ENCODE assay signal across 8 mouse cellular contexts in the genomic region with DNA sequence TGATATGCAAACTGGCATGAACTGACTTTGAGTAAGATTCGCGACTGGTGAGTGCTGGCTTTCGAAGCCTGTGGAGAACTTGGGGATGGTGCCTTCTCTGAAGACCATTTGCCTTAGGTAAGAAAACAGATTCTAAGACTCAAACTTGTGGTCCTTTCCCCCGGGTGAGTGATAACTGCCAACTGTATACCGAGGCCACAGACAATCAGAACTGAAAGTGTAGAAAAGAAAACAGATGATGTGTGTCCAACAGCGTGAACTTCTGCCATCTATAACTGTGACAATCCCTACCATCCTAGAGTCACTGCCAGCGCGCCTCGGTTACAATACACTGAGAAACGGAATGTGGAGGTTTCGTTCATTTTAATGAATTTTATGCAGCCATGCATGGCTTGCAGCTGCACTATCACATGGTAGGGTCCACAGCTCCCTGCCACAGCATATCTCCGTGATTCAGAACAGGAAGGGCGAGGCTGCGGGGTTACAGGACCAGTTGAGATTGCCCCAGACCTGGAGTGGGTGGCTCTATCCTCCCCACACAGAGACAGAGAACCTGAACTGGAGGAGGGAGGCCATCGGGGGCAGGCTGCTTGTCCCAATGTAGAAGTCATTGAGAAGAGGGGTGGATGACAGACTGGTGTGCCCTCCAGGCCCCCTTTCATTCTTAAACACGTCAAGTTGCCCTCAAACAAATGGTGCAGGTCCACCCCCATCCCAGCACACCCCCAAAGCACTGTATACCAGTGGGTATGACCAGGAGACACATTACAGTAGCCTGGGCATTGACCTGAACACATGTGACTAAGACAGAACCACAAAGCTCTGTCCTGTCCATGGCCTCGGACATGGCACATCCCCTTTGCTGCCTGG. TPM values are rescaled to one million over a fixed set of nuclear protein-coding genes. Genes with fewer than 3 reads are reported as not detected.
DNase-seq lines count a peak whose midpoint lies in the region; ATAC-seq lines count a peak whose summit lies in the region.

No protein-coding gene starts in this region.

- intact Hi-C loops in left cerebral cortex, postnatal 14 days (cut with DNase I), result no loop called here
- intact Hi-C loops in left cerebral cortex, postnatal 36 days (cut with DNase I), result no loop called here

- peaks cover 9% of the 10 kb centered on the region for H3K36me3 ChIP-seq in embryonic facial prominence, embryonic 14.5 days (ENCODE audit: control insufficient read depth, insufficient read depth, low read length)
- peaks cover 15% of the 10 kb centered on the region for H3K36me3 ChIP-seq in limb, embryonic 12.5 days
- H3K36me3 ChIP-seq in midbrain, embryonic 15.5 days (replicated peaks), result no peaks in the 10 kb centered on the region

- no peaks in the 10 kb centered on the region for H3K9me3 ChIP-seq in embryonic facial prominence, embryonic 14.5 days (ENCODE audit: control insufficient read depth, low read length)
- no peaks in the 10 kb centered on the region for H3K9me3 ChIP-seq in limb, embryonic 12.5 days
- no peaks in the 10 kb centered on the region for H3K9me3 ChIP-seq in midbrain, embryonic 15.5 days

- no peaks in the 10 kb centered on the region for H3K27me3 ChIP-seq in embryonic facial prominence, embryonic 14.5 days (replicated peaks; ENCODE audit: control insufficient read depth, insufficient read depth, low read length)
- H3K27me3 ChIP-seq in limb, embryonic 12.5 days, result no peaks in the 10 kb centered on the region
- no peaks in the 10 kb centered on the region for H3K27me3 ChIP-seq in midbrain, embryonic 15.5 days (replicated peaks)

- 89% methylated on average over 16 of the region's 17 CpGs for WGBS in embryonic facial prominence, embryonic 14.5 days
- WGBS in limb, embryonic 12.5 days, result 85% methylated on average over 17 of the region's 17 CpGs
- 78% methylated on average over 17 of the region's 17 CpGs for WGBS in midbrain, embryonic 15.5 days

- H3K9ac ChIP-seq in embryonic facial prominence, embryonic 14.5 days (ENCODE audit: low read depth, low read length), result no peak overlapping the region
- H3K9ac ChIP-seq in limb, embryonic 12.5 days (replicated peaks), result no peak overlapping the region; the same call in 1 of the 2 replicates
- H3K9ac ChIP-seq in midbrain, embryonic 15.5 days, result no peak overlapping the region; the same call in 1 of the 2 replicates

- no peak for ATAC-seq in embryonic facial prominence, embryonic 14.5 days (ENCODE audit: low read depth)
- no peak for ATAC-seq in limb, embryonic 12.5 days (ENCODE audit: insufficient number of reproducible peaks, insufficient read depth, low FRiP score, low TSS enrichment, low read depth)
- no peak for ATAC-seq in midbrain, embryonic 15.5 days (replicated peaks)
- ATAC-seq in activated CD4-positive, CD25-positive, alpha-beta regulatory T cell, adult 4 months, result no peak

- H3K4me3 ChIP-seq in embryonic facial prominence, embryonic 14.5 days (ENCODE audit: low read depth, low read length), result peak overlapping the region; percentile 80; the same call in 1 of the 2 replicates
- peak overlapping the region; percentile 78; the same call in 1 of the 2 replicates for H3K4me3 ChIP-seq in limb, embryonic 12.5 days (replicated peaks)
- H3K4me3 ChIP-seq in midbrain, embryonic 15.5 days, result peak overlapping the region; percentile 83

- H3K4me1 ChIP-seq in embryonic facial prominence, embryonic 14.5 days (ENCODE audit: control insufficient read depth, insufficient read depth, low read length), result peaks cover 10% of the 10 kb centered on the region
- peaks cover 20% of the 10 kb centered on the region for H3K4me1 ChIP-seq in limb, embryonic 12.5 days (replicated peaks)
- H3K4me1 ChIP-seq in midbrain, embryonic 15.5 days, result peaks cover 31% of the 10 kb centered on the region

- 0 out of 2 replicates have a peak overlapping the region, but pooled peaks have one; percentile 54 for H3K4me2 ChIP-seq in embryonic facial prominence, embryonic 14.5 days (ENCODE audit: low read depth, low read length)
- peak overlapping the region; percentile 52 for H3K4me2 ChIP-seq in limb, embryonic 12.5 days
- H3K4me2 ChIP-seq in midbrain, embryonic 15.5 days, result peak overlapping the region; percentile 84

- no peak overlapping the region for H3K27ac ChIP-seq in embryonic facial prominence, embryonic 14.5 days (replicated peaks; ENCODE audit: low read depth, low read length)
- H3K27ac ChIP-seq in limb, embryonic 12.5 days, result no peak overlapping the region
- peak overlapping the region; percentile 80; the same call in 1 of the 2 replicates for H3K27ac ChIP-seq in midbrain, embryonic 15.5 days

- DNase-seq in left cerebral cortex, postnatal 14 days (ENCODE audit: low spot score in 2 of 2), result peak; percentile 7 to 12
- DNase-seq in left cerebral cortex, postnatal 36 days (ENCODE audit: low spot score in 2 of 2), result no peak
- DNase-seq in embryonic facial prominence, embryonic 14.5 days (ENCODE audit: low spot score), result no peak
- DNase-seq in adipocyte (ENCODE audit: low spot score), result no peak
- no peak for DNase-seq in adrenal gland, postnatal 25 days

RNA-seq across cellular contexts. Expression of a gene that starts 1.4 kb away (rescaled TPM):
- 100 to 1,000 TPM in 1 of 2 experiments, 10 to 100 TPM in 1; 80.2 to 104 TPM for total RNA-seq in left cerebral cortex, postnatal 14 days (2021)
- total RNA-seq in left cerebral cortex, postnatal 36 days (2021), result 10 to 100 TPM; 74.9 to 88.8 TPM
- polyA plus RNA-seq in embryonic facial prominence, embryonic 14.5 days (2014; fragmentation: Nextera tagmentation; extraction: Ambion mirVana), result 64.7 and 82.4 TPM in 2 replicates
- polyA plus RNA-seq in limb, embryonic 12.5 days (2016; fragmentation: Nextera tagmentation; extraction: Ambion mirVana), result 84.3 and 86.9 TPM in 2 replicates
- polyA plus RNA-seq in midbrain, embryonic 15.5 days (2015; fragmentation: Nextera tagmentation; extraction: Ambion mirVana), result 69.7 and 73.8 TPM in 2 replicates
- 120 and 128 TPM in 2 replicates for total RNA-seq in adrenal gland, postnatal 25 days (2021)
- 10 to 100 TPM; 33.4 to 41.8 TPM for polyA plus RNA-seq in activated CD4-positive, CD25-positive, alpha-beta regulatory T cell, adult 4 months (2017; shearing (Covaris generic))

RNA-seq across cellular contexts. Expression of a gene that starts 2.3 kb away (rescaled TPM):
- total RNA-seq in left cerebral cortex, postnatal 14 days (2021), result under 1 TPM; 0.33 to 0.44 TPM
- total RNA-seq in left cerebral cortex, postnatal 36 days (2021), result under 1 TPM; 0.43 to 0.52 TPM
- polyA plus RNA-seq in embryonic facial prominence, embryonic 14.5 days (2014; fragmentation: Nextera tagmentation; extraction: Ambion mirVana), result 0.65 and 0.73 TPM in 2 replicates
- 0.28 and 0.53 TPM in 2 replicates for polyA plus RNA-seq in limb, embryonic 12.5 days (2016; fragmentation: Nextera tagmentation; extraction: Ambion mirVana)
- 0.71 and 1.2 TPM in 2 replicates for polyA plus RNA-seq in midbrain, embryonic 15.5 days (2015; fragmentation: Nextera tagmentation; extraction: Ambion mirVana)
- 0.85 and 1.4 TPM in 2 replicates for total RNA-seq in adrenal gland, postnatal 25 days (2021)
- 10 to 100 TPM; 70.0 to 70.7 TPM for polyA plus RNA-seq in activated CD4-positive, CD25-positive, alpha-beta regulatory T cell, adult 4 months (2017; shearing (Covaris generic))

RNA-seq across cellular contexts. Expression of a gene that starts 15.1 kb away (rescaled TPM):
- 100 to 1,000 TPM; 280 to 299 TPM for total RNA-seq in left cerebral cortex, postnatal 14 days (2021)
- total RNA-seq in left cerebral cortex, postnatal 36 days (2021), result 100 to 1,000 TPM; 256 to 303 TPM
- polyA plus RNA-seq in embryonic facial prominence, embryonic 14.5 days (2014; fragmentation: Nextera tagmentation; extraction: Ambion mirVana), result 1.4 and 1.9 TPM in 2 replicates
- 0.70 and 0.93 TPM in 2 replicates for polyA plus RNA-seq in limb, embryonic 12.5 days (2016; fragmentation: Nextera tagmentation; extraction: Ambion mirVana)
- 106 and 109 TPM in 2 replicates for polyA plus RNA-seq in midbrain, embryonic 15.5 days (2015; fragmentation: Nextera tagmentation; extraction: Ambion mirVana)
- 0.43 and 1.2 TPM in 2 replicates for total RNA-seq in adrenal gland, postnatal 25 days (2021)
- polyA plus RNA-seq in activated CD4-positive, CD25-positive, alpha-beta regulatory T cell, adult 4 months (2017; shearing (Covaris generic)), result 1 to 10 TPM in 1 of 2 experiments, under 1 TPM in 1; 0.44 to 1.5 TPM

RNA-seq across cellular contexts. Expression of a gene that starts 26.4 kb away (rescaled TPM):
- total RNA-seq in left cerebral cortex, postnatal 14 days (2021), result 1 to 10 TPM; 2.2 to 3.2 TPM
- total RNA-seq in left cerebral cortex, postnatal 36 days (2021), result 1 to 10 TPM; 2.3 to 3.1 TPM
- 3.1 and 4.5 TPM in 2 replicates for polyA plus RNA-seq in embryonic facial prominence, embryonic 14.5 days (2014; fragmentation: Nextera tagmentation; extraction: Ambion mirVana)
- polyA plus RNA-seq in limb, embryonic 12.5 days (2016; fragmentation: Nextera tagmentation; extraction: Ambion mirVana), result 1.2 and 1.4 TPM in 2 replicates
- 0.96 and 1.1 TPM in 2 replicates for polyA plus RNA-seq in midbrain, embryonic 15.5 days (2015; fragmentation: Nextera tagmentation; extraction: Ambion mirVana)
- 0.61 TPM in 1 of 2 replicates, not detected in the other for total RNA-seq in adrenal gland, postnatal 25 days (2021)
- 10 to 100 TPM; 55.2 to 62.0 TPM for polyA plus RNA-seq in activated CD4-positive, CD25-positive, alpha-beta regulatory T cell, adult 4 months (2017; shearing (Covaris generic))

RNA-seq across cellular contexts. Expression of a gene that starts 42.2 kb away (rescaled TPM):
- 10 to 100 TPM; 67.0 to 69.8 TPM for total RNA-seq in left cerebral cortex, postnatal 14 days (2021)
- total RNA-seq in left cerebral cortex, postnatal 36 days (2021), result 10 to 100 TPM; 87.9 to 96.9 TPM
- polyA plus RNA-seq in embryonic facial prominence, embryonic 14.5 days (2014; fragmentation: Nextera tagmentation; extraction: Ambion mirVana), result 100.0 and 103 TPM in 2 replicates
- polyA plus RNA-seq in limb, embryonic 12.5 days (2016; fragmentation: Nextera tagmentation; extraction: Ambion mirVana), result 30.8 and 31.1 TPM in 2 replicates
- 18.1 and 22.8 TPM in 2 replicates for polyA plus RNA-seq in midbrain, embryonic 15.5 days (2015; fragmentation: Nextera tagmentation; extraction: Ambion mirVana)
- total RNA-seq in adrenal gland, postnatal 25 days (2021), result 100 and 129 TPM in 2 replicates
- polyA plus RNA-seq in activated CD4-positive, CD25-positive, alpha-beta regulatory T cell, adult 4 months (2017; shearing (Covaris generic)), result 10 to 100 TPM; 15.2 to 16.0 TPM

Comparison
In these comparisons a context has a peak if more than half of its experiments do, and no peak if none do; other contexts are left out.
1. DNase-seq: peak in left cerebral cortex, postnatal 14 days (2 of 2); none in left cerebral cortex, postnatal 36 days (0 of 2), embryonic facial prominence, embryonic 14.5 days (single experiment), adipocyte (single experiment) and adrenal gland, postnatal 25 days (single experiment).
2. RNA of a gene that starts 2.3 kb away (polyA plus RNA-seq): 70.0 to 70.7 TPM in activated CD4-positive, CD25-positive, alpha-beta regulatory T cell, adult 4 months; 0.71 to 1.2 TPM in midbrain, embryonic 15.5 days, 0.65 to 0.73 TPM in embryonic facial prominence, embryonic 14.5 days and 0.28 to 0.53 TPM in limb, embryonic 12.5 days; every median in the first group is over 10 times any median in the second.
3. RNA of a gene that starts 15.1 kb away (polyA plus RNA-seq): 106 to 109 TPM in midbrain, embryonic 15.5 days; 1.4 to 1.9 TPM in embryonic facial prominence, embryonic 14.5 days, 0.44 to 1.5 TPM in activated CD4-positive, CD25-positive, alpha-beta regulatory T cell, adult 4 months and 0.70 to 0.93 TPM in limb, embryonic 12.5 days; every median in the first group is over 10 times any median in the second.
4. Peak in every context shown above with its lines, with median percentiles within 50 percentile points of each other: H3K4me2 ChIP-seq and H3K4me3 ChIP-seq.